Mouse (Mus musculus) forebrain, embryonic 13.5 days (tissue): ENCODE results near the gene Hsd3b7. TPM values are rescaled to one million over a fixed set of nuclear protein-coding genes. Genes with fewer than 3 reads are reported as not detected.
"Not testable (repeated sequence)": the region's sequence is repeated elsewhere in the genome, so short reads cannot be mapped to it uniquely, and the experiment has no call there.

Experiments used
- ATAC-seq: fragments of 200-750 bp; cut with Nextera tagmentation; 2 replicates; pipeline ENCODE4 v1.8.0; 2017
- H3K27ac ChIP-seq: fragments of 300-500 bp; sonication (generic); 2 replicates; pipeline ENCODE4 v1.5.1; 2015; ENCODE audit warnings: inconsistent platforms, mild to moderate bottlenecking, moderate library complexity
- H3K27me3 ChIP-seq: fragments of 300-500 bp; sonication (generic); 2 replicates; pipeline ENCODE4 v1.6.1; 2015; ENCODE audit warnings: mild to moderate bottlenecking, inconsistent platforms
- H3K36me3 ChIP-seq: fragments of 300-500 bp; sonication (generic); 2 replicates; pipeline ENCODE4 v1.6.1; 2015; ENCODE audit warnings: mild to moderate bottlenecking, inconsistent platforms; ENCODE audit not compliant: poor library complexity, severe bottlenecking
- H3K4me1 ChIP-seq: fragments of 300-500 bp; sonication (generic); 2 replicates; pipeline ENCODE4 v1.6.1; 2015; ENCODE audit warnings: inconsistent platforms
- H3K4me2 ChIP-seq: fragments of 300-500 bp; sonication (generic); 2 replicates; pipeline ENCODE4 v1.6.1; 2015; ENCODE audit warnings: inconsistent platforms, mild to moderate bottlenecking, moderate library complexity
- H3K4me3 ChIP-seq: fragments of 300-500 bp; sonication (generic); 2 replicates; pipeline ENCODE4 v1.5.1; 2015; ENCODE audit warnings: mild to moderate bottlenecking, inconsistent platforms
- H3K9ac ChIP-seq: fragments of 300-500 bp; sonication (generic); 2 replicates; pipeline ENCODE4 v1.6.1; 2015; ENCODE audit warnings: mild to moderate bottlenecking, inconsistent platforms
- H3K9me3 ChIP-seq: fragments of 300-500 bp; sonication (generic); replicated peaks from 2 replicates; pipeline ENCODE4 v1.6.1; 2016; ENCODE audit warnings: inconsistent platforms
- WGBS: fragments of 180-500 bp; shearing (Covaris S2); methylation state at CpG from one replicate; pipeline ENCODE4 v1.1.7; 2015; 5-methylcytosine and 5-hydroxymethylcytosine counted together
- polyA plus RNA-seq: library from polyadenylated mRNA; unstranded; fragments of >200 nt; fragmentation: Nextera tagmentation; extraction: Ambion mirVana; gene quantifications from 2 replicates; pipeline ENCODE4 v1.2.1, GENCODE M21; 2015

The Hsd3b7 gene
- polyA plus RNA-seq, 1 experiment from 2014 or later = 5.0 TPM

DNA sequence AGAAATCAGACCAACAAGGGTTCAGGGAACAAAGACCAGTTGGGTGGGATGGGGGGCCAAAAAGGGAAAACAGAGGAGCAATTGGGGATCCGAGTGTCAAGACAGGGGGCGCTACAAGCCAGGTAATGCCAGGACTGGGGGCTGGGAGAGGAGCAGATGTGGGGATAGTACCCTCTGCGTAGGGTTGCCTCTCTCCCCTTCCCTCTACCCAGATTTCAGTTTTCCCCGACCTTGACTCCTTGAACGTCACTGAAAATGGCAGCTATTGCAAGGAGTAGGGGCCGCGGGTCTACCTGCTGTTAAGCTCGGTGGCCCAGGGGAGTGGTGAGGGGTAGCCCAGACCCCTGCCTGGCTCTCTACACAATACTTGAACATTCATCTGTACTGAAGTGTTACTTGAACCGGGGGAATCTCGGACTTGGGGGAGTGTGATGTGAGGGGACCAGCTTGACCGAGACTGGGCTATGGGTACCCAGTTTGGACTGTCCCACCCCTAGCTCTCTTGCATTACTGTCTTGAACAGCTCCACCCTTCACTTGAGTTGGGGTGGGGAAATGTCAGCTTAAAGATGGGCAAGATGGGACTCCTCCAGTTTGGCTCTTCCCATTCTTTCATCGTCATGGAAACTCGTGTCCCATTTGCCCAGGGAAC is 31.9 kb upstream of the Hsd3b7 start:
- Histone ChIP-seq H3K27ac (peak overlapping the region; percentile 66), H3K27me3 (no peaks in the 10 kb centered on the region), H3K9ac (no peak overlapping the region), H3K9me3 (no peaks in the 10 kb centered on the region), H3K4me2 (peak overlapping the region; percentile 80), H3K4me3 (peak overlapping the region; percentile 47), H3K4me1 (peaks cover 35% of the 10 kb centered on the region), H3K36me3 (peaks cover 52% of the 10 kb centered on the region)
- peak; percentile 37; the same call in 1 of the 2 replicates for ATAC-seq
- WGBS = 48% methylated on average over 13 of the region's 13 CpGs

DNA sequence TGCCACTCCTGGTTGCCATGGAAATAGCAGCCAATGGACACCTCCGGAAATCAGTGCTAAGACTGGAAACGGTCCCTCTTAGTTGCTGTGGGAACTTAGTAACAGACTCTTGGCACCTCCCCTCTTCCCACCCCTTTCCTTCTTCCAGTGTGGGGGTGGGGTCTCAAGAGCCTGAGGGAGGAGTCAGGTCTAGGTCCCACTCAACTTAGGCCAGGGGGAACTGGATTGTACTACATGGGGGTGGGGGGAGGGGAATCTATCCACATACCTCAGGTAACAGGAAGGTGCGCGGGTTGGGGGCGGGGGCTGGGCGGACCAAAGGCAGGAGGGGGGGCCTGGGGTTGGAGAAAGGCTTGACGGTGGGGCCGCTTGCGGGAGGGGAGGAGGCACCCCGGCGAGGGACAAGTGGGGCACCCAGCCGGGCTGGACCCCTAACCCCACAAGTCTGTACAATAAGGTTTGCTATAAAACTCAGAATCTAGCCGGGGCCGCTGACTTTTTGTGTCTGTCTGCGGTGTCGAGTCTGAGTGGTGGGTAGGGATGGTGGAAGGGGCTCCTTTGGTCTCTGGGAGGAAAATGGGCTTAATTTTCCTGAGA is 31.3 kb upstream of the Hsd3b7 start:
- 0% methylated on average over 16 of the region's 16 CpGs for WGBS
- Histone ChIP-seq H3K27me3 (no peaks in the 10 kb centered on the region), H3K27ac (peak overlapping the region; percentile 52), H3K36me3 (peaks cover 46% of the 10 kb centered on the region), H3K9ac (peak overlapping the region; percentile 74), H3K9me3 (no peaks in the 10 kb centered on the region), H3K4me1 (peaks cover 35% of the 10 kb centered on the region), H3K4me2 (peak overlapping the region; percentile 80), H3K4me3 (peak overlapping the region; percentile 47)
- ATAC-seq = peak; percentile 94

DNA sequence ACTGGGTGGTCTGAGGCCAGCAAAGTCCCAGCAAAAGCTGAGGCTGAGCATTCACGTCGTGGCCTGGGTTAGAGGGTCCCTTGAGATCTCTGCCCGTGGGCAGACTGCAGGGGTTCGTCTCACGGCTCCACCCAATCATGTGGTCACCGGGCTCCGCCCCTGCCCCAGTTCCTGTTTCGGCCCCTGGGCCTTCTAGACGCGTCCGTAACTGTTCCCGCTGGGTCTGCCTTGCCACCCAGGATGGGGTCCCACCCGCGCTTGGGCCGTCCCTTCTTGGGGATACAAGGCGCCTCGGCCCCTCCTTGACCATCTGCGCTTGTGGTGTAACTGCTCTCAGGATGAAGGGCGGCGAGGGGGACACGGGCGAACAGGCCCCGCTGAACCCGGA is 30.8 kb upstream of the Hsd3b7 start, which contains the start of gene Orai3:
Gene Orai3, plus strand, starts transcription at position 165 of the 388 bp plus-strand sequence.
- peak; percentile 61 for ATAC-seq
- Histone ChIP-seq H3K4me3 (peak within 1 kb of the TSS; percentile 47), H3K36me3 (peaks cover 40% of the 10 kb centered on the region), H3K9me3 (no peaks in the 10 kb centered on the region), H3K9ac (peak within 1 kb of the TSS; percentile 74), H3K4me1 (peaks cover 35% of the 10 kb centered on the region), H3K27ac (peak within 1 kb of the TSS; percentile 66), H3K4me2 (peak within 1 kb of the TSS; percentile 80), H3K27me3 (no peaks in the 10 kb centered on the region)
- 1% methylated on average over 24 of the region's 24 CpGs for WGBS

DNA sequence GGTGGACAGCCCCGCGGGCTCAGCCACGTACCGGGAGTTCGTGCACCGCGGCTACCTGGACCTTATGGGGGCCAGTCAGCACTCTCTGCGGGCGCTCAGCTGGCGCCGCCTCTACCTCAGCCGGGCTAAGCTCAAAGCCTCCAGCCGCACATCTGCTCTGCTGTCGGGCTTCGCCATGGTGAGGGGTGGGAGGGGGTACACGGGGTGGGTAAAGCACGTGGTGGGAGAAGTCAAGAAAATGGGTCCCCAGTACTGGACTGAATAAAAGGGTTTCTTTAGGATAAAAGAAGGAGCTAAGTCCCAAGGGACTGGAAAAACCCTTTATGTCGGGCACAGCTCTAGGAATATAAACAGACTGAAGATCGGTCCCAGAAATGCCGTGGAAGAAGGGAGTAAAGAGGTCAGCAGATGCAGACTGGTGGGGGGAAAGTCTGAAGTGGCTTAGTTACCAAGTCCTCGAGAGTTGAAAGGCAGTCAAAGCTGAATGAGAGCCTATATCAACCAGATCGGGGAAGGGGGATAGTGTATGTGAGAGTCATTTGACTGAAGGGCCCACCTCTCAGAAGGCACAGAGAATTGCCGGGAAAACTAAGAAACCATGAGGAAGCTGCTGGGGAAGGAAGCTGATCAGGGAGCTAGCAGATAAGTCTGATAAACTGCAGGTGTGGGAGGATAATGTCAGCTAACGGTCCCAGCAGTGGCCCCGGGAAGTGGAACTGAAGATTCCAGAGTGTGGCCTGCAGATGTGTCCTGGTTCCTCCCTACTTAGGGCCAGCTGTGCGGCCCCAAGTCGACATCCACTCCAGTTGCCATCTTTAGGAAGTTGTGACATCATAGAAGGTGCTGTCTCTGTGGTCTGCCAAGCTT is 30.1 kb upstream of the Hsd3b7 start:
- H3K4me1 ChIP-seq = peaks cover 35% of the 10 kb centered on the region
- 7% methylated on average over 27 of the region's 27 CpGs for WGBS
- peak overlapping the region; percentile 74 for H3K9ac ChIP-seq
- no peaks in the 10 kb centered on the region for H3K27me3 ChIP-seq
- H3K27ac ChIP-seq = peak overlapping the region; percentile 52
- peaks cover 34% of the 10 kb centered on the region for H3K36me3 ChIP-seq
- H3K9me3 ChIP-seq = no peaks in the 10 kb centered on the region
- peak overlapping the region; percentile 80 for H3K4me2 ChIP-seq
- ATAC-seq = peak; percentile 16; the same call in 1 of the 2 replicates
- H3K4me3 ChIP-seq = peak overlapping the region; percentile 47

GRCm38 (mm10) chr7:127771262-127771661 is 29.1 kb upstream of the Hsd3b7 start:
- H3K36me3 ChIP-seq = peaks cover 24% of the 10 kb centered on the region
- no peaks in the 10 kb centered on the region for H3K27me3 ChIP-seq
- no peak overlapping the region for H3K9ac ChIP-seq
- no peaks in the 10 kb centered on the region for H3K9me3 ChIP-seq
- 69% methylated on average over 5 of the region's 5 CpGs for WGBS
- peaks cover 39% of the 10 kb centered on the region for H3K4me1 ChIP-seq
- no peak overlapping the region for H3K4me2 ChIP-seq
- ATAC-seq = no peak
- no peak overlapping the region for H3K4me3 ChIP-seq
- H3K27ac ChIP-seq = no peak overlapping the region

DNA sequence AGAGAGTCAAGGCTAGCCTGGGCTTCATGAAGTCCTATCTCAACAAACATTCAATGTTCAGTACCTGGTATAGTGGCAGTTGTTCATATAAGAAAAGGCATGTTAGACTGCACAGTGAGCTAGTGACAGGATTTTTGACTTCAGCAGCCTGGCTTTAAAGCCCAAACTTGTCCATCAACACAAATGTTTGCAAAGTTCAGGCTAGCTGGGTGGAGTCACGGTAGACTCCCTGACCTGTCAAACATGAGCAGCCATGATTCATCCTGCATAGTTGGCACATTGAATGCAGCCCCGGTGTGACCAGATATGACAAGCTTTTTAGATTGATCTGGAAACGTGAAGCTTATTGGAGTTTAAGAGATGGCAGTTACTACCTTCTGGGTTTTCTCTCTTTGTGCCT is 28.3 kb upstream of the Hsd3b7 start:
- Histone ChIP-seq H3K36me3 (peaks cover 16% of the 10 kb centered on the region), H3K27ac (no peak overlapping the region), H3K27me3 (no peaks in the 10 kb centered on the region), H3K4me2 (no peak overlapping the region), H3K9ac (no peak overlapping the region), H3K4me3 (no peak overlapping the region), H3K4me1 (peaks cover 39% of the 10 kb centered on the region), H3K9me3 (no peaks in the 10 kb centered on the region)
- 87% methylated on average over 3 of the region's 3 CpGs for WGBS
- ATAC-seq = no peak

GRCm38 (mm10) chr7:127772557-127772956 is 27.8 kb upstream of the Hsd3b7 start:
- Histone ChIP-seq H3K27me3 (no peaks in the 10 kb centered on the region), H3K4me3 (no peak overlapping the region), H3K9ac (no peak overlapping the region), H3K4me1 (peaks cover 39% of the 10 kb centered on the region), H3K4me2 (no peak overlapping the region), H3K9me3 (no peaks in the 10 kb centered on the region), H3K27ac (no peak overlapping the region), H3K36me3 (peaks cover 11% of the 10 kb centered on the region)
- WGBS = 80% methylated on average over 1 of the region's 1 CpGs
- no peak for ATAC-seq

- Histone ChIP-seq H3K27me3 (no peaks in the 10 kb centered on the region), H3K4me1 (peaks cover 39% of the 10 kb centered on the region), H3K9ac (0 out of 2 replicates have a peak overlapping the region, but pooled peaks have one; percentile 8), H3K9me3 (no peaks in the 10 kb centered on the region), H3K27ac (no peak overlapping the region), H3K4me2 (no peak overlapping the region), H3K4me3 (no peak overlapping the region), H3K36me3 (peaks cover 4% of the 10 kb centered on the region; the same call in 1 of the 2 replicates)
- 39% methylated on average over 9 of the region's 9 CpGs for WGBS
- ATAC-seq = no peak
These were observed 26.6 kb upstream of the Hsd3b7 start for GRCm38 (mm10) chr7:127773664-127774384.

DNA sequence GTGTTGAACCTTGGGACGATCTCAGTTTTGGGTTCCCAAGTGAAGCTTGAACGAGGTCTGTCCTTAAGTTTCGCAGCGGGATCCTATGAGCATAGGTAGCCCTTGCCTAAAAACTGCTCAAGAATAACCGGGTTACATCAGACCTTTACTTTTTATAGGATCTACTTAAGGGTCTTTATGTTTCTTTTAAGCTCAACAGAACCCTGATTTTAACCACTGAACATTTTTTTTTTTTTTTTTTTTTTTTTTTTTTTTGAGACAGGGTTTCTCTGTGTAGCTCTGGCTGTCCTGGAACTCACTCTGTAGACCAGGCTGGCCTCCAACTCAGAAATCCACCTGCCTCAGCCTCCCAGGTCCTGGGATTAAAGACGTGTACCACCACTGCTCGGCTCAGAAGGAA is 24.6 kb upstream of the Hsd3b7 start:
- peak overlapping the region; percentile 90 for H3K9ac ChIP-seq
- peak overlapping the region; percentile 92 for H3K4me2 ChIP-seq
- H3K4me1 ChIP-seq = peaks cover 23% of the 10 kb centered on the region
- 75% methylated on average over 7 of the region's 7 CpGs for WGBS
- not testable (repeated sequence) for ATAC-seq, H3K27me3 ChIP-seq, H3K9me3 ChIP-seq
- peaks cover 23% of the 10 kb centered on the region for H3K36me3 ChIP-seq
- H3K4me3 ChIP-seq = peak overlapping the region; percentile 88
- peak overlapping the region; percentile 97; the same call in 1 of the 2 replicates for H3K27ac ChIP-seq

- peak; percentile 72 for ATAC-seq
- Histone ChIP-seq H3K4me2 (peak within 1 kb of the TSS; percentile 92), H3K9ac (peak within 1 kb of the TSS; percentile 90), H3K36me3 (peaks cover 29% of the 10 kb centered on the region), H3K4me3 (peak within 1 kb of the TSS; percentile 88), H3K27ac (peak within 1 kb of the TSS; percentile 97), H3K4me1 (peaks cover 18% of the 10 kb centered on the region), H3K9me3 (no peaks in the 10 kb centered on the region), H3K27me3 (no peaks in the 10 kb centered on the region)
- under 1% methylated on average over 23 of the region's 23 CpGs for WGBS
These were observed 24.0 kb upstream of the Hsd3b7 start, which contains the start of gene Setd1a for GRCm38 (mm10) chr7:127776426-127776825. Gene Setd1a, plus strand, starts transcription at chr7:127776670.

DNA sequence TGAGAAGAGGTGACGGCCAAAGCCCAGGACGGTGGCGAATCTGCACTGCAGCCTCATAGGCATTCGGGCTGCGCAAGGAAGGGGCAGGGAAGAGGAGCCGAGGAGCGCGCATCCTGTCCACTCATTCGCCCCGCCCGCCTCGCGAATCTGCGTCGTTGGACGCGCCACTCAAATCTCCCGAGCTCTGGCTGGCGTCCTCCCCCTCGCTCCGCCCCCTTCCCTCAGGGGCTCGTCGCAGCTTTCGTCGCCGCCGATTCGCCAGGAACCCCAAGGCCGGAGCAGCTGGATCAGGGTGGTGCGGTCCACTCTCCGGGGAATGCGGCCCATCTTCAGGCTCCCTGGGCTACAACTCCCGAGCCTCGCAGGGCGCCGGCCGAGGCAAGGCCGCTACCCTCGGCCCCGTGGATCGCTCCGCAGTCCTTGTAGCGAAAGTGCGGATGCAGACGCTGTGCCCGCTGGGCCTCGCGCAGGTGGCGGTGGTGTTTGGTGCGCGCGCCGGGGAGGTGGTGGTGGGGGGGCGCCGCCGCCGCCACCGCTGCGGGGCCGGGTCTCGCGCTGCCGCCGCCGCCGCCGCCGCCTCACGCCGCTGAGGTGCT is 23.4 kb upstream of the Hsd3b7 start:
- Histone ChIP-seq H3K9me3 (no peaks in the 10 kb centered on the region), H3K4me1 (peaks cover 18% of the 10 kb centered on the region), H3K27me3 (no peaks in the 10 kb centered on the region), H3K27ac (peak overlapping the region; percentile 97), H3K4me3 (peak overlapping the region; percentile 88), H3K9ac (peak overlapping the region; percentile 90), H3K4me2 (peak overlapping the region; percentile 92), H3K36me3 (peaks cover 35% of the 10 kb centered on the region)
- ATAC-seq = peak; percentile 92
- WGBS = under 1% methylated on average over 38 of the region's 70 CpGs
